Mouse (Mus musculus): ENCODE measurements around the gene Rpl19. TPM values are rescaled to one million over a fixed set of nuclear protein-coding genes. Genes with fewer than 3 reads are reported as not detected.

Rpl19 gene
- polyA plus RNA-seq, 1 experiment = 1,209 TPM

- DNase-seq (ENCODE audit: low read depth) = no peak
- TF ChIP-seq CTCF (IDR thresholded peaks at IDR 0.05; ENCODE audit: borderline replicate concordance, extremely low read depth, insufficient read depth, insufficient read length) (no peak), POLR2A (IDR thresholded peaks at IDR 0.05; ENCODE audit: borderline replicate concordance, extremely low read depth, insufficient read depth, insufficient read length, poor library complexity, severe bottlenecking) (no peak)
Observed at GRCm38 (mm10) chr11:98016824-98017223, 9.7 kb upstream of the Rpl19 start.

GRCm38 (mm10) chr11:98018222-98018621 is 8.3 kb upstream of the Rpl19 start:
- TF ChIP-seq POLR2A (IDR thresholded peaks at IDR 0.05; ENCODE audit: borderline replicate concordance, extremely low read depth, insufficient read depth, insufficient read length, poor library complexity, severe bottlenecking) (no peak), CTCF (IDR thresholded peaks at IDR 0.05; ENCODE audit: borderline replicate concordance, extremely low read depth, insufficient read depth, insufficient read length) (no peak)
- no peak for DNase-seq (ENCODE audit: low read depth)

GRCm38 (mm10) chr11:98018858-98019641 is 7.5 kb upstream of the Rpl19 start:
- TF ChIP-seq CTCF (IDR thresholded peaks at IDR 0.05; ENCODE audit: borderline replicate concordance, extremely low read depth, insufficient read depth, insufficient read length) = peak; percentile 50; the same call in 1 of the 2 replicates
- no peak for TF ChIP-seq POLR2A (IDR thresholded peaks at IDR 0.05; ENCODE audit: borderline replicate concordance, extremely low read depth, insufficient read depth, insufficient read length, poor library complexity, severe bottlenecking)
- peak; percentile 82 for DNase-seq (ENCODE audit: low read depth)

GRCm38 (mm10) chr11:98019883-98020610 is 6.5 kb upstream of the Rpl19 start:
- TF ChIP-seq POLR2A (IDR thresholded peaks at IDR 0.05; ENCODE audit: borderline replicate concordance, extremely low read depth, insufficient read depth, insufficient read length, poor library complexity, severe bottlenecking) = no peak
- TF ChIP-seq CTCF (IDR thresholded peaks at IDR 0.05; ENCODE audit: borderline replicate concordance, extremely low read depth, insufficient read depth, insufficient read length) = no peak
- DNase-seq (ENCODE audit: low read depth) = peak; percentile 86

- no peak for TF ChIP-seq POLR2A (IDR thresholded peaks at IDR 0.05; ENCODE audit: borderline replicate concordance, extremely low read depth, insufficient read depth, insufficient read length, poor library complexity, severe bottlenecking)
- no peak for TF ChIP-seq CTCF (IDR thresholded peaks at IDR 0.05; ENCODE audit: borderline replicate concordance, extremely low read depth, insufficient read depth, insufficient read length)
- DNase-seq (ENCODE audit: low read depth) = no peak
Observed at GRCm38 (mm10) chr11:98020710-98021109, 5.8 kb upstream of the Rpl19 start.

- TF ChIP-seq POLR2A (IDR thresholded peaks at IDR 0.05; ENCODE audit: borderline replicate concordance, extremely low read depth, insufficient read depth, insufficient read length, poor library complexity, severe bottlenecking) (no peak), CTCF (IDR thresholded peaks at IDR 0.05; ENCODE audit: borderline replicate concordance, extremely low read depth, insufficient read depth, insufficient read length) (no peak)
- DNase-seq (ENCODE audit: low read depth) = no peak
Observed at GRCm38 (mm10) chr11:98021118-98021517, 5.4 kb upstream of the Rpl19 start.

GRCm38 (mm10) chr11:98021565-98022252 is 4.8 kb upstream of the Rpl19 start:
- peak; percentile 79 for DNase-seq (ENCODE audit: low read depth)
- no peak for TF ChIP-seq CTCF (IDR thresholded peaks at IDR 0.05; ENCODE audit: borderline replicate concordance, extremely low read depth, insufficient read depth, insufficient read length)
- no peak for TF ChIP-seq POLR2A (IDR thresholded peaks at IDR 0.05; ENCODE audit: borderline replicate concordance, extremely low read depth, insufficient read depth, insufficient read length, poor library complexity, severe bottlenecking)

GRCm38 (mm10) chr11:98022253-98022554 is 4.3 kb upstream of the Rpl19 start:
- no peak for DNase-seq (ENCODE audit: low read depth)
- TF ChIP-seq POLR2A (IDR thresholded peaks at IDR 0.05; ENCODE audit: borderline replicate concordance, extremely low read depth, insufficient read depth, insufficient read length, poor library complexity, severe bottlenecking) (no peak), CTCF (IDR thresholded peaks at IDR 0.05; ENCODE audit: borderline replicate concordance, extremely low read depth, insufficient read depth, insufficient read length) (no peak)

GRCm38 (mm10) chr11:98022555-98023371 is 3.7 kb upstream of the Rpl19 start, which contains the start of gene Cacnb1:
Cacnb1 (minus strand) TSS chr11:98023034.
- peak; percentile 89 for DNase-seq (ENCODE audit: low read depth)
- TF ChIP-seq POLR2A (IDR thresholded peaks at IDR 0.05; ENCODE audit: borderline replicate concordance, extremely low read depth, insufficient read depth, insufficient read length, poor library complexity, severe bottlenecking) (peak; percentile 60; the same call in 1 of the 2 replicates), CTCF (IDR thresholded peaks at IDR 0.05; ENCODE audit: borderline replicate concordance, extremely low read depth, insufficient read depth, insufficient read length) (no peak)

- no peak for TF ChIP-seq CTCF (IDR thresholded peaks at IDR 0.05; ENCODE audit: borderline replicate concordance, extremely low read depth, insufficient read depth, insufficient read length)
- TF ChIP-seq POLR2A (IDR thresholded peaks at IDR 0.05; ENCODE audit: borderline replicate concordance, extremely low read depth, insufficient read depth, insufficient read length, poor library complexity, severe bottlenecking) = no peak
- no peak for DNase-seq (ENCODE audit: low read depth)
Observed at GRCm38 (mm10) chr11:98024516-98024915, 2.0 kb upstream of the Rpl19 start.

All from brain, embryonic 14.5 days (tissue).